Mouse (Mus musculus) hindbrain, embryonic 11.5 days (tissue): ENCODE measurements at regions not wholly inside any gene's neighbourhood (a gene's known extent, or its start where the extent isn't known, plus 50 kb on each side); places are given as distances from the start of the nearest gene placed in this dataset.

Source experiments
- ATAC-seq: fragments of 200-750 bp; cut with Nextera tagmentation; 2 replicates; pipeline ENCODE4 v1.8.0; 2017; ENCODE audit warnings: mild to moderate bottlenecking, moderate TSS enrichment, moderate library complexity; ENCODE audit not compliant: low FRiP score
- DNase-seq: peaks from one replicate; pipeline ENCODE4 v3.0.0-alpha.2; 2015; ENCODE audit warnings: low spot score
- H3K27ac ChIP-seq: fragments of 300-500 bp; sonication (generic); 2 replicates; pipeline ENCODE4 v1.5.1; 2014; ENCODE audit warnings: mild to moderate bottlenecking, low read depth, low read length
- H3K27me3 ChIP-seq: fragments of 300-500 bp; sonication (generic); 2 replicates; pipeline ENCODE4 v1.6.1; 2014; ENCODE audit warnings: mild to moderate bottlenecking, low read length, moderate library complexity, mixed read lengths; ENCODE audit not compliant: control insufficient read depth, insufficient read depth
- H3K36me3 ChIP-seq: fragments of 300-500 bp; sonication (generic); 2 replicates; pipeline ENCODE4 v1.6.1; 2014; ENCODE audit warnings: mild to moderate bottlenecking, low read length, moderate library complexity, mixed read lengths; ENCODE audit not compliant: control insufficient read depth, insufficient read depth
- H3K4me1 ChIP-seq: fragments of 300-500 bp; sonication (generic); replicated peaks from 2 replicates; pipeline ENCODE4 v1.6.1; 2014; ENCODE audit warnings: low read length, mixed read lengths; ENCODE audit not compliant: control insufficient read depth, insufficient read depth
- H3K4me2 ChIP-seq: fragments of 300-500 bp; sonication (generic); replicated peaks from 2 replicates; pipeline ENCODE4 v1.6.1; 2014; ENCODE audit warnings: mild to moderate bottlenecking, low read depth, low read length
- H3K4me3 ChIP-seq: fragments of 300-500 bp; sonication (generic); 2 replicates; pipeline ENCODE4 v1.5.1; 2014; ENCODE audit warnings: low read depth, low read length
- H3K9ac ChIP-seq: fragments of 300-500 bp; sonication (generic); 2 replicates; pipeline ENCODE4 v1.6.1; 2014; ENCODE audit warnings: low read depth, low read length
- H3K9me3 ChIP-seq: fragments of 300-500 bp; sonication (generic); 2 replicates; pipeline ENCODE4 v1.6.1; 2016; ENCODE audit warnings: low read length; ENCODE audit not compliant: control insufficient read depth
- WGBS: fragments of 180-500 bp; shearing (Covaris S2); extraction: QIAGEN DNeasy Blood & Tissue Kit; methylation state at CpG from one replicate; pipeline ENCODE4 v1.1.7; 2014; 5-methylcytosine and 5-hydroxymethylcytosine counted together

DNA sequence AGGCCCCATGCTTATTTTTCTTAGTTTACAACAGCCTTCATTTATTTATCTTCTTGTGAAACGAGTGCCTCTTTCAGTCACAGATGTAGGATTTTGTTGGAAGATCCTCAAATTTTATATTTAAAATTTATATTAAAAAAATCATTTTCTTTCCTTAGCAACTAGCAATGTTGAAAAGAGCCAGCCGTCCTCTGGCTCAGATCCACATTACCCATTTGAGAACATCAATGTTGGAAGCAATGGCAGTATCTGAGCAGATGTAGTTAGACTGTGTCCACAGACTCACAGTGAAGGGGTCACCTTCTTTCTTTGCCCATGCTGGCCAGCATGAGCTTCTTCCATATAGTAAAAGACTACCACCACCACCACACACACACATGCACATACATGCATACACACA lies 2681.4 kb upstream of the Gm7489 start:
- no peaks in the 10 kb centered on the region for H3K4me1 ChIP-seq
- no peaks in the 10 kb centered on the region for H3K36me3 ChIP-seq
- no peak for ATAC-seq
- no peak overlapping the region for H3K9ac ChIP-seq
- no peak overlapping the region for H3K27ac ChIP-seq
- H3K4me2 ChIP-seq: no peak overlapping the region
- WGBS: 89% methylated on average over 2 of the region's 2 CpGs
- no peak for DNase-seq
- no peaks in the 10 kb centered on the region for H3K9me3 ChIP-seq
- H3K4me3 ChIP-seq: no peak overlapping the region
- no peaks in the 10 kb centered on the region for H3K27me3 ChIP-seq

DNA sequence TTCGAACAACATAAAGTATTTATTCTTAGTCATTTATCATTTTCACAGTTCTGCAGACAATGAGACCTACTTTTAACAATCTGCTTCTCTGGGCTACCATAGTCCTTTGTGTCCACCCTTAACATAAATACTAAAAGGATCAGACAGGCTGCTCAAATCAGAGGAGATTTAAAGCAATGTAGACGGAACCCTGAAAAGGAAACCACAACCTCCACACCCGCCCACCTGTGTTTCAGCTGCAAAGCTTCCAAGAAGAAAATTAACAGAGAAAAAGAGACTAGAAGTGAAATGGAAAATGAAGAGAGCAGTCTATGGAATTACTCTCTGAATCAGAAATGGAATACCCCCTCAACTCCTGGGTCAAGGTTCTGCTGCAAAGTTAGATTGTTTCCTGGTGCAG lies 2678.7 kb upstream of the Gm7489 start:
- WGBS: 69% methylated on average over 3 of the region's 3 CpGs
- no peak for ATAC-seq

DNA sequence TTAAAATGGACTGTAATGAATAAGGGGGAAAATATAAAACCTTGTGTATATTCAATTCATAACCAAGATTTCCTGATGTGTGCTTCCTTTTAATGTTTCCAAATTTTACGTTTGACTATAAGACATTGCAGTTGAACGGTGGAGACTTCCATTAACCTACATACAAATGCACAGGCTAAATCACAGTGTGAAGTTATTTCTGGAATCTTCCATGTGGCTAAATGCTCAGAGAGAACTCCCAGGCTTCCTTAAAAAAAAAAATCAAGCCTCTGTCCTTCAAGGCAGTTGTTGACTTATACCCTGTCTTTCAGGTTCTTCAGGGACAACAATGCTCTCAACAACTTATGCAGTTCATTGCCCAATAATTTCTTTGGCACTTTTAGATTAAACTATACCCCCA lies 2677.9 kb upstream of the Gm7489 start:
- WGBS: 90% methylated on average over 2 of the region's 2 CpGs
- no peaks in the 10 kb centered on the region for H3K36me3 ChIP-seq
- no peak overlapping the region for H3K9ac ChIP-seq
- DNase-seq (no peak), ATAC-seq (no peak)
- no peak overlapping the region for H3K27ac ChIP-seq
- no peak overlapping the region for H3K4me2 ChIP-seq
- no peaks in the 10 kb centered on the region for H3K27me3 ChIP-seq
- H3K4me3 ChIP-seq: no peak overlapping the region
- H3K4me1 ChIP-seq: no peaks in the 10 kb centered on the region
- no peaks in the 10 kb centered on the region for H3K9me3 ChIP-seq

More for the DNA sequence above, 2678.7 kb upstream of the Gm7489 start:
- H3K27ac ChIP-seq: no peak overlapping the region
- H3K9me3 ChIP-seq: no peaks in the 10 kb centered on the region
- H3K36me3 ChIP-seq: no peaks in the 10 kb centered on the region
- no peak overlapping the region for H3K4me3 ChIP-seq
- no peak overlapping the region for H3K9ac ChIP-seq
- H3K4me1 ChIP-seq: no peaks in the 10 kb centered on the region
- no peak overlapping the region for H3K4me2 ChIP-seq
- H3K27me3 ChIP-seq: no peaks in the 10 kb centered on the region
- DNase-seq: no peak

DNA sequence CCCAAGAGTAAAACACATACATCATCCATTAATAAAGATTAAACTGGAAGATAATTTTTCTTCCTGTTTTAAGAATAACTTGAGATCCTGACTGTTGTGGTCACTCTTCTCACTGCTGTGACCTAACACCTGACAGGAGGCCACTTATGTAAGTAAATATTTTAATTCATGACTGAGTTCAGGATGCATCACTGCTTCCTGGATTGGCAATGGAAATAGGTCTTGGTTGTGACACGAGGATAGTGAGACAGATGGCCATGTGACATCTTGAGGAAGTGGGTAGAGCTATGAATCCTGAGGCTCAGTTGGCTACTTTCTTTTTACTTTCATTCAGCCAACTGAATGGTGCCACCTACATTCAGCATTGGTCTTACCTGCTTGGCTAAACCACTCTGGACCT lies 2649.8 kb upstream of the Gm7489 start:
- H3K4me3 ChIP-seq: no peak overlapping the region

DNA sequence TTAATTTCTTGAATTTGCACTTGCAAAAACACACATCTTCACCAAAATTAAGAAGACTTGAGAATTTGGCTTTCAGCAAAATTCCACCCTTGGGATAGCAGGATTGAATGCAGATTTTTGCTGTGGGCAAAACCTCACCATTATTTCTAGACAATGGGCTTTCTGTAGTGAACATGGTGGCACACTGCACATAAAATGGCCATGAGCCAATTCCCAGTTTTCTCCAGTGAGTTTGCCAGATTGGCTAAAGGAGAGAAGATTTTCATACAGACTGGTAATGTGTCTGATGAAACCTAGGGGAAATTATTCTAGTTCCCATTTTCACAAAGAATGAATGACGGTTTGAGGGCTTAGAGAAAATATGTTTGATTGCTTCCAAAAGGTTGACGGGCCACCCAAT lies 2640.1 kb upstream of the Gm7489 start:
- Histone ChIP-seq H3K36me3 (no peaks in the 10 kb centered on the region), H3K9me3 (no peaks in the 10 kb centered on the region), H3K9ac (no peak overlapping the region), H3K4me2 (no peak overlapping the region), H3K27ac (no peak overlapping the region), H3K27me3 (no peaks in the 10 kb centered on the region), H3K4me1 (no peaks in the 10 kb centered on the region), H3K4me3 (no peak overlapping the region)
- WGBS: 90% methylated on average over 2 of the region's 2 CpGs
- ATAC-seq: no peak
- no peak for DNase-seq

More for the DNA sequence above, 2649.8 kb upstream of the Gm7489 start:
- ATAC-seq (no peak), DNase-seq (no peak)
- 85% methylated on average over 1 of the region's 1 CpGs for WGBS
- H3K9ac ChIP-seq: no peak overlapping the region
- no peaks in the 10 kb centered on the region for H3K36me3 ChIP-seq
- H3K27ac ChIP-seq: no peak overlapping the region
- no peaks in the 10 kb centered on the region for H3K4me1 ChIP-seq
- H3K4me2 ChIP-seq: no peak overlapping the region
- H3K27me3 ChIP-seq: no peaks in the 10 kb centered on the region
- no peaks in the 10 kb centered on the region for H3K9me3 ChIP-seq

DNA sequence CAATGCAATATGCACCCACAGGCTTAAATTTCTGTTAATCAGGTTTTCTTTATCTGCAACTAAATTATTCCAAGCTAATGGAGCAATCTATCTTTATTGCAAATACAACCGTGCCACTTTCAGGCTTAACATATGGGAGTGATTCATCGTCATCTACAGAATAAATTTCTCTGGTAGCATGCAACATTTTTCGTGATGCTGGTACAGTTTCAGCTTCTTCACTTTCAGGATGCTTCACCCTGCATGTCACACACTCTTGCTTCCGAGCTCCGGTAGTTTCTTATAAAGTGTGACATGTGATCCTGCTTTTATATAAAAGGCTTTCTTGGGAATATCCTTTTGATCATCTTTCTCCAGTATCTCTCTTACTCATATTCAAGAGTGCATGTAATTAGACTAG lies 2637.4 kb upstream of the Gm7489 start:
- no peak for DNase-seq
- Histone ChIP-seq H3K27me3 (no peaks in the 10 kb centered on the region), H3K36me3 (no peaks in the 10 kb centered on the region), H3K4me3 (no peak overlapping the region), H3K4me2 (no peak overlapping the region), H3K9ac (no peak overlapping the region), H3K4me1 (no peaks in the 10 kb centered on the region), H3K27ac (no peak overlapping the region), H3K9me3 (no peaks in the 10 kb centered on the region)
- WGBS: 91% methylated on average over 5 of the region's 5 CpGs
- ATAC-seq: no peak

DNA sequence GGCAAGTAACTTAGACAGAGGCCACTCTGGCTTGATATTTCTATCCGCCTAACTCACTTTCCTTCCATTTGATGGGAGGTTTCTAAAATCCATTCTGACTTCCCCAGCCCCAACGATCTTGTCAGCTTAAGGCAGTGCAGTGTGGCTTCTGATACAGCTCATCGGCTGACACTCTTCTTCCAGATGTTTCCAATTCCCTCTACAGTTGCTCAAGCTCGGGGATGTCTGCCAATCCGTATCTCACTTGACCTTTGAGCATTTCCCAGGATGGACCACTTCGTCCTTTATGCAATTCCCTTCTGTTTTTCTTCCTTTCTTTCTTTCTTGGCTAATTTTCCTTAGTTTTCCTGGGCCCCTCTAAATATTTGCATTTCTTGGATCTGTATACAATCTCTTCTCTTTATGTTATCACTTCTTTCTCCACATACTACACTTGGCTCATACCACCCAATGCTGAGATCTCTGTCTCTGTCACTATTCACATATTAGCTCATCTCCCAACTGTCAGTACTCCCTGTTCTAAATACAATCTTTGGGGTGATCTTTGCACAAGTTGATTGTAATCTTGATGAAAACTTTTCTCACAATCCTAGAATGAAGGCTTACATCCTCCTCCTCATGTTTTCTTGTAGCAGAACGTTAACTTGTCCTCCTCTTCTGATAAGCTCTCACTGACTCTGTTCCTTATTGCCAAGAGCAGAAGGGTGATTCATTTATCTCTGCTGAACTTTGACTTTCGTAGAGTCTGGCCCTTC lies 2636.5 kb upstream of the Gm7489 start:
- DNase-seq (no peak), ATAC-seq (no peak)
- H3K27ac ChIP-seq: no peak overlapping the region
- H3K4me3 ChIP-seq: no peak overlapping the region
- H3K9ac ChIP-seq: no peak overlapping the region
- no peaks in the 10 kb centered on the region for H3K9me3 ChIP-seq
- H3K27me3 ChIP-seq: no peaks in the 10 kb centered on the region
- no peak overlapping the region for H3K4me2 ChIP-seq
- 74% methylated on average over 8 of the region's 8 CpGs for WGBS
- H3K4me1 ChIP-seq: no peaks in the 10 kb centered on the region
- H3K36me3 ChIP-seq: no peaks in the 10 kb centered on the region

DNA sequence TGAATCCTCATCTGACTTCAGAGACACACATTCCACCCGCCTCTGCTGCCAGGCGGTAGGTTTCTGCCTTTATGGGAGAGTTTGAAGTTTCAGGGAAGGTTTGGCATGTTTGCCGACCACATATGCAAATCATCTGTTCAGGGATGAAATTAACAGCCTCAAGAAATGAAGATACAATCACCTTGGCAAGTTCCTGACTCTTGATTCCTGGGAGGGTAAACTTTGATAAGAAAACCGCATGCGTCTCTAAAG lies 2636.0 kb upstream of the Gm7489 start:
- no peaks in the 10 kb centered on the region for H3K4me1 ChIP-seq
- ATAC-seq (no peak), DNase-seq (no peak)
- H3K27me3 ChIP-seq: no peaks in the 10 kb centered on the region
- H3K36me3 ChIP-seq: no peaks in the 10 kb centered on the region
- H3K27ac ChIP-seq: no peak overlapping the region
- H3K4me3 ChIP-seq: no peak overlapping the region
- WGBS: 89% methylated on average over 5 of the region's 5 CpGs
- no peaks in the 10 kb centered on the region for H3K9me3 ChIP-seq
- no peak overlapping the region for H3K9ac ChIP-seq
- H3K4me2 ChIP-seq: no peak overlapping the region

DNA sequence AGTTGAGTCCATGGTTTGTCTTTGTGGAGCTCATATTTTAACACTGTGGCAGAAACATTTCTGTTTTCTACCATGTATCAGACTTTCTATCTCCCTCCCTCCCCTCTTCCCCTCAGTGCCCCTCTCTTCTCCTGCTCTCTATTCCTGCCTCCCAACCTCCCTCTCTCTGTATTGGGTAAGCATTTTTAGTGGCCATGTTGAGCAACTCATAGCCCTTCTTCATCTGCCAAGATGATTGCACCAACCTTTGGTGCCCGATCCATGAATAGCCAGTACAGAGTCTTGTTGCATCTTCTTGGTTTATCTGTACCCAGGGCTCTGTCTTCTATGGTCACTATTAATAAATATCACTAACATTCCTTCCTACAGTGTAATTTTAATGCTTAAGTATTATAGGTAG lies 2630.6 kb upstream of the Gm7489 start:
- H3K9me3 ChIP-seq: no peaks in the 10 kb centered on the region
- no peak for ATAC-seq

More for the DNA sequence above, 2630.6 kb upstream of the Gm7489 start:
- Histone ChIP-seq H3K36me3 (no peaks in the 10 kb centered on the region), H3K9ac (no peak overlapping the region), H3K4me1 (no peaks in the 10 kb centered on the region), H3K27me3 (no peaks in the 10 kb centered on the region), H3K27ac (no peak overlapping the region), H3K4me2 (no peak overlapping the region), H3K4me3 (no peak overlapping the region)
- no peak for DNase-seq
- 100% methylated on average over 1 of the region's 1 CpGs for WGBS
